Mouse (Mus musculus): ENCODE results near the gene Amz2.

- TF ChIP-seq TAL1 (IDR thresholded peaks at IDR 0.05; ENCODE audit: low read length) (no peak), GATA1 (IDR thresholded peaks at IDR 0.05; ENCODE audit: low read length) (no peak)
Measured at GRCm38 (mm10) chr11:109394758-109395157, 31.0 kb upstream of the Amz2 start.

Measured in erythroblast, embryonic 14.5 days (primary cell).